ENCODE assay signal across 1 mouse cellular context in the genomic region with DNA sequence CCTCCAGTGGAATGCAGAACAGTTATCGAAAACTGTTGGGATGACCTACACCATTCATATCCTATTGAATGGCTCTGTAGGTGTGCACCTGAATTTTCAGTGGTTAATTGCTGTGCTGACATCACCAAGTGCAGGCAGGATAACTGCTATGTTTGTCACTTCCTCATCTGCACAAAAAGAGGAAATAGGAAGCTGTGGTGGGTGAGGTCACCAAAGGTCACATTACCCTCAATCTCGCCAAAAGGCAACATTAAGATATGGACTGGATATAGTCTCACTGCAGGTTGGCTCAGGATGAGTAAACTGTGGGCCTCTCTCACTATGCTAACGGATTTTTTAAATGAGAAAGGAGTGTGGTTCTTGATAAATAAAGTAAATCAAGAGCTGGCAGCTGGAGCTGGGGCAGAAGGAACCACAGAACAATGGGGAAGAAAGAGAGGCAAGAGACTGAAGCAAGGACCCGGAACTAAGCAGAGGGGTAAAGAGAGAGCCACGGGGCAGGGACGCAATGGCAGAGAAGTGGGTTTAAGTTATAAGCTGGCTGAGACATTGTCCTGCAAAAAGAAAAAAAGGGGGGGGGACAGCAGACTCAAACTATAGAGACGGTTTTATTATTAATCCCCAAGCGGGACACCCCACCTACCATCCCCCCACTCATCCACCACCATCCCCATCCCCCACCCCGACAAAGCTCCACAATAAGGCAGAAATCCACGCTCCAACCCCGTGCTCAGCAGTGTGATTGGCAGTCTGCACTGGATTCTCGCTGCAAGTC.
TF ChIP-seq lines count a peak whose summit lies in the region.

No protein-coding gene starts in this region.

TF ChIP-seq in CH12.LX, 34 proteins besides CTCF, POLR2A, EP300 and RAD21 (continued from another document):
- TF ChIP-seq CHD2 (IDR thresholded peaks at IDR 0.05; ENCODE audit: low read length) (peak; percentile 86), UBTF (IDR thresholded peaks at IDR 0.05; ENCODE audit: low read depth, low read length) (no peak), NELFE (IDR thresholded peaks at IDR 0.05; ENCODE audit: low read depth, low read length) (peak; percentile 52; the same call in 1 of the 2 replicates)
TF ChIP-seq in CH12.LX: peak in this region for 11.
